Mouse (Mus musculus): ENCODE results near the gene Vmn2r98.

DNA sequence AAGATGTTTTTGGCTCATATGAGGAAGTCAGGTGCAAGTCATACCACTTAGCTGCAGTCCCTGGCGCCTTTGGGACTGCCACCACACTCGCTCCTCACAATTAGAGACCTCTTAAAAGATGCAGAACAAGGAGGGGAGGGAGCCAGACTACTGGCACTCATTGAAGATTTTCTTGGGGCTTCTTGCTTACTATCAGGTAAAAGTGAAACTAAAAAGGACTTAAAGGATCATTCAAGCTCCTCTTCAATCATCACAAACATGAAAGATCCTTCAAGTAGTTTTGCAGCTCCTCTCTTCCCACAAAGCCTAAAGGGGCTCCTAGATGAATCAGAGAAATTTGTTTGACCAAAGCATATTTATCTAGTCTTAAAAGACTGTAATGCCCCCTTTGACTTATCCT is 21.3 kb upstream of the Vmn2r98 start:
- TF ChIP-seq GATA1 (IDR thresholded peaks at IDR 0.05; ENCODE audit: borderline replicate concordance, low read length) (no peak), FLI1 (IDR thresholded peaks at IDR 0.05; ENCODE audit: low read length) (no peak)
